Mouse (Mus musculus) intestine, embryonic 14.5 days (tissue): ENCODE measurements around the gene Hlcs. TPM values are rescaled to one million over a fixed set of nuclear protein-coding genes. Genes with fewer than 3 reads are reported as not detected.
A peak's percentile ranks its signal among the peaks of the same experiment; 100 is the strongest.

Source experiments
- ATAC-seq: fragments of 200-750 bp; cut with Nextera tagmentation; replicated peaks from 2 replicates; pipeline ENCODE4 v1.8.0; 2017; ENCODE audit warnings: low read depth, moderate number of reproducible peaks, moderate TSS enrichment, moderate library complexity; ENCODE audit not compliant: low FRiP score, low TSS enrichment
- DNase-seq: peaks from one replicate; pipeline ENCODE4 v3.0.0-alpha.2; 2018; ENCODE audit warnings: low spot score
- H3K27ac ChIP-seq: fragments of 300-500 bp; sonication (generic); 2 replicates; pipeline ENCODE4 v1.5.1; 2014; ENCODE audit warnings: low read depth, mild to moderate bottlenecking, control low read depth
- H3K27me3 ChIP-seq: fragments of 300-500 bp; sonication (generic); replicated peaks from 2 replicates; pipeline ENCODE4 v1.6.1; 2014; ENCODE audit warnings: low read length, control low read depth; ENCODE audit not compliant: control insufficient read depth, insufficient read depth
- H3K36me3 ChIP-seq: fragments of 300-500 bp; sonication (generic); 2 replicates; pipeline ENCODE4 v1.6.1; 2014; ENCODE audit warnings: low read length, control low read depth; ENCODE audit not compliant: control insufficient read depth, insufficient read depth
- H3K4me1 ChIP-seq: fragments of 300-500 bp; sonication (generic); replicated peaks from 2 replicates; pipeline ENCODE4 v1.6.1; 2014; ENCODE audit warnings: low read length, control low read depth, mixed read lengths; ENCODE audit not compliant: control insufficient read depth, insufficient read depth
- H3K4me2 ChIP-seq: fragments of 300-500 bp; sonication (generic); 2 replicates; pipeline ENCODE4 v1.6.1; 2014; ENCODE audit warnings: low read length
- H3K4me3 ChIP-seq: fragments of 300-500 bp; sonication (generic); 2 replicates; pipeline ENCODE4 v1.5.1; 2014; ENCODE audit warnings: low read depth, low read length, control low read depth, mixed read lengths
- H3K9ac ChIP-seq: fragments of 300-500 bp; sonication (generic); 2 replicates; pipeline ENCODE4 v1.6.1; 2014; ENCODE audit warnings: mild to moderate bottlenecking, low read length
- H3K9me3 ChIP-seq: fragments of 300-500 bp; sonication (generic); 2 replicates; pipeline ENCODE4 v1.6.1; 2016; ENCODE audit warnings: low read length, control low read depth; ENCODE audit not compliant: control insufficient read depth
- WGBS: fragments of 180-500 bp; shearing (Covaris S2); extraction: QIAGEN DNeasy Blood & Tissue Kit; methylation state at CpG from one replicate; pipeline ENCODE4 v1.1.7; 2014; 5-methylcytosine and 5-hydroxymethylcytosine counted together
- polyA plus RNA-seq: library from polyadenylated mRNA; unstranded; fragments of >200 nt; fragmentation: Nextera tagmentation; extraction: Ambion mirVana; gene quantifications from 2 replicates; pipeline ENCODE4 v1.2.1, GENCODE M21; 2014

The Hlcs gene
- polyA plus RNA-seq, 1 experiment from 2014 or later = 8.9 TPM

GRCm38 (mm10) chr16:94330429-94330828 lies 17.1 kb upstream of the Hlcs start:
- WGBS = 87% methylated on average over 5 of the region's 5 CpGs
- DNase-seq (no peak), ATAC-seq (no peak)

GRCm38 (mm10) chr16:94328881-94329867 lies 15.8 kb upstream of the Hlcs start:
- peak overlapping the region; percentile 44 for H3K4me3 ChIP-seq
- H3K9ac ChIP-seq = no peak overlapping the region; the same call in 1 of the 2 replicates
- H3K4me1 ChIP-seq = peaks cover 7% of the 10 kb centered on the region; the same call in 1 of the 2 replicates
- H3K9me3 ChIP-seq = no peaks in the 10 kb centered on the region
- peaks cover 24% of the 10 kb centered on the region for H3K27me3 ChIP-seq
- no peaks in the 10 kb centered on the region for H3K36me3 ChIP-seq
- 12% methylated on average over 25 of the region's 25 CpGs for WGBS
- H3K27ac ChIP-seq = no peak overlapping the region
- peak overlapping the region; percentile 63 for H3K4me2 ChIP-seq
- peak; percentile 64 for DNase-seq
- ATAC-seq = no peak

More at GRCm38 (mm10) chr16:94330429-94330828, 17.1 kb upstream of the Hlcs start:
- peaks cover 7% of the 10 kb centered on the region; the same call in 1 of the 2 replicates for H3K4me1 ChIP-seq
- peaks cover 24% of the 10 kb centered on the region for H3K27me3 ChIP-seq
- no peaks in the 10 kb centered on the region for H3K36me3 ChIP-seq
- H3K4me3 ChIP-seq = no peak overlapping the region
- no peak overlapping the region for H3K9ac ChIP-seq
- H3K27ac ChIP-seq = no peak overlapping the region
- H3K4me2 ChIP-seq = no peak overlapping the region
- H3K9me3 ChIP-seq = no peaks in the 10 kb centered on the region

- ATAC-seq (peak; percentile 64), DNase-seq (peak; percentile 82)
- Histone ChIP-seq H3K27me3 (peaks cover 24% of the 10 kb centered on the region), H3K4me3 (peak within 1 kb of the TSS; percentile 44), H3K9ac (peak within 1 kb of the TSS; percentile 41), H3K27ac (no peak within 1 kb of the TSS), H3K36me3 (no peaks in the 10 kb centered on the region), H3K9me3 (no peaks in the 10 kb centered on the region), H3K4me2 (peak within 1 kb of the TSS; percentile 63), H3K4me1 (peaks cover 7% of the 10 kb centered on the region; the same call in 1 of the 2 replicates)
- 2% methylated on average over 63 of the region's 63 CpGs for WGBS
These were observed 14.7 kb upstream of the Hlcs start, which contains the start of gene Ripply3 for GRCm38 (mm10) chr16:94327781-94328711. Gene Ripply3, plus strand, starts transcription at chr16:94328420.

GRCm38 (mm10) chr16:94326008-94326407 lies 12.6 kb upstream of the Hlcs start:
- H3K4me2 ChIP-seq = no peak overlapping the region
- no peak overlapping the region for H3K4me3 ChIP-seq
- no peaks in the 10 kb centered on the region for H3K36me3 ChIP-seq
- peaks cover 24% of the 10 kb centered on the region for H3K27me3 ChIP-seq
- peaks cover 7% of the 10 kb centered on the region; the same call in 1 of the 2 replicates for H3K4me1 ChIP-seq
- WGBS = 85% methylated on average over 3 of the region's 3 CpGs
- no peak for ATAC-seq
- H3K9me3 ChIP-seq = no peaks in the 10 kb centered on the region
- H3K9ac ChIP-seq = no peak overlapping the region
- H3K27ac ChIP-seq = no peak overlapping the region
- no peak for DNase-seq

- no peak for DNase-seq
- H3K36me3 ChIP-seq = no peaks in the 10 kb centered on the region
- H3K4me3 ChIP-seq = no peak overlapping the region
- no peak overlapping the region for H3K4me2 ChIP-seq
- 64% methylated on average over 5 of the region's 5 CpGs for WGBS
- ATAC-seq = no peak
- H3K4me1 ChIP-seq = peaks cover 4% of the 10 kb centered on the region; the same call in 1 of the 2 replicates
- H3K9ac ChIP-seq = no peak overlapping the region
- H3K27ac ChIP-seq = no peak overlapping the region
- H3K27me3 ChIP-seq = peaks cover 14% of the 10 kb centered on the region
- no peaks in the 10 kb centered on the region for H3K9me3 ChIP-seq
These were observed 10.3 kb upstream of the Hlcs start for GRCm38 (mm10) chr16:94323681-94324080.

GRCm38 (mm10) chr16:94320223-94320622 lies 6.9 kb upstream of the Hlcs start:
- Histone ChIP-seq H3K4me3 (no peak overlapping the region), H3K27ac (no peak overlapping the region), H3K4me2 (no peak overlapping the region), H3K36me3 (no peaks in the 10 kb centered on the region), H3K9me3 (no peaks in the 10 kb centered on the region), H3K9ac (no peak overlapping the region), H3K4me1 (no peaks in the 10 kb centered on the region), H3K27me3 (no peaks in the 10 kb centered on the region)
- 84% methylated on average over 5 of the region's 5 CpGs for WGBS
- DNase-seq (no peak), ATAC-seq (no peak)

- H3K36me3 ChIP-seq = no peaks in the 10 kb centered on the region
- no peaks in the 10 kb centered on the region for H3K27me3 ChIP-seq
- H3K4me3 ChIP-seq = no peak overlapping the region
- H3K4me1 ChIP-seq = peaks cover 6% of the 10 kb centered on the region; the same call in 1 of the 2 replicates
- 76% methylated on average over 5 of the region's 5 CpGs for WGBS
- no peak for DNase-seq
- ATAC-seq = no peak
- H3K9me3 ChIP-seq = no peaks in the 10 kb centered on the region
- no peak overlapping the region for H3K4me2 ChIP-seq
- H3K9ac ChIP-seq = no peak overlapping the region
- H3K27ac ChIP-seq = no peak overlapping the region
These were observed 4.4 kb upstream of the Hlcs start for GRCm38 (mm10) chr16:94317752-94318151.

- no peak overlapping the region for H3K4me2 ChIP-seq
- no peak overlapping the region for H3K4me3 ChIP-seq
- DNase-seq = no peak
- H3K27me3 ChIP-seq = no peaks in the 10 kb centered on the region
- H3K4me1 ChIP-seq = peaks cover 9% of the 10 kb centered on the region; the same call in 1 of the 2 replicates
- H3K9me3 ChIP-seq = no peaks in the 10 kb centered on the region
- H3K36me3 ChIP-seq = no peaks in the 10 kb centered on the region
- no peak overlapping the region for H3K27ac ChIP-seq
- H3K9ac ChIP-seq = no peak overlapping the region
- ATAC-seq = no peak
- WGBS = 38% methylated on average over 1 of the region's 1 CpGs
These were observed 1.8 kb upstream of the Hlcs start for GRCm38 (mm10) chr16:94315215-94315614.
